Mouse (Mus musculus): Measurements from ENCODE around the gene Slc22a13.

- TF ChIP-seq POLR2A (IDR thresholded peaks at IDR 0.05; ENCODE audit: insufficient read length, low read depth) (no peak), USF1 (IDR thresholded peaks at IDR 0.05; ENCODE audit: low read depth) (no peak), E2F4 (IDR thresholded peaks at IDR 0.05; ENCODE audit: insufficient read depth) (no peak), MYOG (IDR thresholded peaks at IDR 0.05; ENCODE audit: control insufficient read depth in 1 of 3, insufficient read depth in 1 of 3, insufficient read length in 2 of 3, low read depth in 2 of 3) (no peak)
These were observed 7.2 kb downstream of the Slc22a13 start for GRCm38 (mm10) chr9:119201653-119202052.

Data from myocyte (in vitro differentiated cells).